Mouse (Mus musculus): ENCODE data around the gene Ints11. TPM values are rescaled to one million over a fixed set of nuclear protein-coding genes. Genes with fewer than 3 reads are reported as not detected.
A peak's percentile ranks its signal among the peaks of the same experiment; 100 is the strongest.

Ints11 gene
- polyA plus RNA-seq, 1 experiment from 2014 or later = 41.8 TPM

DNA sequence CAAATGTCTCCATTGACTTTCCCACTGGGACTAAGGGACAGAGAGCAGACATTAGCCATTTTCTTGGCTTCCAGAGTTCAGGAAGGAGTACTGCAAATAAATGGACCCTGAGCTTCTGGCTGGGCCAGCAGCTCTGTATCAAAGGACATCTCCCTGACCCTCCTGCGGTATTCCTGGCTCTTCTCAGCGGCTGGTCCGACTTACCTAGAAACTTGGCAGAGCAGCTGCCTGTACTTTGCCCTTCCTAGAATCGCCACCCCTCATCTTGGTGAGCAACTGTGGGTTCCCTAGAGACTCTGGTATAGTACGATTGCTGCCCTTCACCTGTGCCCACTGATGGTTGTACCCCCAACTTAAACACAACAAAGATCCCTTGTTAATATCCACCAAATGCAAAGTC lies 26.1 kb upstream of the Ints11 start:
- H3K9me3 ChIP-seq (replicated peaks; ENCODE audit: control insufficient read depth, low read length) = no peaks in the 10 kb centered on the region
- H3K9ac ChIP-seq (ENCODE audit: low read length) = no peak overlapping the region
- H3K4me2 ChIP-seq (ENCODE audit: low read depth, low read length) = no peak overlapping the region
- no peaks in the 10 kb centered on the region for H3K36me3 ChIP-seq (ENCODE audit: control insufficient read depth, insufficient read depth)
- peaks cover 3% of the 10 kb centered on the region; the same call in 1 of the 2 replicates for H3K27me3 ChIP-seq (ENCODE audit: control insufficient read depth, insufficient read depth, low read length)
- H3K4me3 ChIP-seq (ENCODE audit: low read length) = no peak overlapping the region
- no peak for ATAC-seq (replicated peaks; ENCODE audit: extremely low read depth, insufficient read depth, low FRiP score)
- no peak overlapping the region for H3K27ac ChIP-seq (ENCODE audit: low read length)
- H3K4me1 ChIP-seq (ENCODE audit: control insufficient read depth, insufficient read depth, low read length) = peaks cover 26% of the 10 kb centered on the region
- 89% methylated on average over 5 of the region's 5 CpGs for WGBS

DNA sequence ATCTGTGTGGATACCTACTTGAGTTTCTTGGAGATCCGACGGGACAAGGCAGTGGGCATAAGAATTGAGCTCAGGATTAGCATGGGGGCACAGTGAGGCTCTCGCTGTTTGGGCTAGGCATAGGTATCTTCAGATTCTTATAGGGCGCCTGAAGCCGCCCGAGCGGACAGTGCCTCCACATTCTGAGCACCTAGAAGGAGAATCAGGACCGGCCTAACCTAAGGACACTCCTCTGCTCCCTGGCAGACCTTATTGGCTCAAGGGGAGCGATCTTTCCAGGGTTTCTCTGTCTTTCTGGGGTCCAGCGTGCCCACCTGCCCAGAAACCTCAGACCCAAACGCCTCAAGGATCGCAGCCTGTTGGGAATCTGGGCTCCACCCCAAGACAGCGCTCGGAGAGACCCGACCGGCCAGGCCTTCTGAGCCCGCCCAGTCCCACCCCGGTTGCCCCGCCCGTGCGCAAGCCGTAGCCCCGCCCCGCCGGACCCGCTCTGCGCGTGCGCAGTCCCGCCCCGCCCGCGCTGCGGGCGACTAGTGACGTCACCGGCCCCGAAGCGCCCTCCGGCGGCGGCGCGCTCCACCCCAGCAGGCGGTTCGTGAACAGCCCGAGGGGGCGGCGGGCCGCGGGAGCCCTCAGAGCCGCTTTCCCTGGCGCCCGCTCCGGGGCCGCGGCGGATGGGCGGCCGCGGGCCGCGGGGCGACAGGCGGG lies 22.3 kb upstream of the Ints11 start, which contains the start of gene Dvl1:
Gene Dvl1 (plus strand): TSS at position 532 of the 708 bp plus-strand sequence.
- peak within 1 kb of the TSS; percentile 92 for H3K4me2 ChIP-seq (ENCODE audit: low read depth, low read length)
- H3K27ac ChIP-seq (ENCODE audit: low read length) = peak within 1 kb of the TSS; percentile 45; the same call in 1 of the 2 replicates
- no peaks in the 10 kb centered on the region for H3K36me3 ChIP-seq (ENCODE audit: control insufficient read depth, insufficient read depth)
- H3K9ac ChIP-seq (ENCODE audit: low read length) = peak within 1 kb of the TSS; percentile 91
- WGBS = 2% methylated on average over 62 of the region's 65 CpGs
- peak; percentile 92 for ATAC-seq (replicated peaks; ENCODE audit: extremely low read depth, insufficient read depth, low FRiP score)
- no peaks in the 10 kb centered on the region for H3K9me3 ChIP-seq (replicated peaks; ENCODE audit: control insufficient read depth, low read length)
- H3K4me1 ChIP-seq (ENCODE audit: control insufficient read depth, insufficient read depth, low read length) = peaks cover 25% of the 10 kb centered on the region
- no peaks in the 10 kb centered on the region for H3K27me3 ChIP-seq (ENCODE audit: control insufficient read depth, insufficient read depth, low read length)
- peak within 1 kb of the TSS; percentile 77 for H3K4me3 ChIP-seq (ENCODE audit: low read length)

DNA sequence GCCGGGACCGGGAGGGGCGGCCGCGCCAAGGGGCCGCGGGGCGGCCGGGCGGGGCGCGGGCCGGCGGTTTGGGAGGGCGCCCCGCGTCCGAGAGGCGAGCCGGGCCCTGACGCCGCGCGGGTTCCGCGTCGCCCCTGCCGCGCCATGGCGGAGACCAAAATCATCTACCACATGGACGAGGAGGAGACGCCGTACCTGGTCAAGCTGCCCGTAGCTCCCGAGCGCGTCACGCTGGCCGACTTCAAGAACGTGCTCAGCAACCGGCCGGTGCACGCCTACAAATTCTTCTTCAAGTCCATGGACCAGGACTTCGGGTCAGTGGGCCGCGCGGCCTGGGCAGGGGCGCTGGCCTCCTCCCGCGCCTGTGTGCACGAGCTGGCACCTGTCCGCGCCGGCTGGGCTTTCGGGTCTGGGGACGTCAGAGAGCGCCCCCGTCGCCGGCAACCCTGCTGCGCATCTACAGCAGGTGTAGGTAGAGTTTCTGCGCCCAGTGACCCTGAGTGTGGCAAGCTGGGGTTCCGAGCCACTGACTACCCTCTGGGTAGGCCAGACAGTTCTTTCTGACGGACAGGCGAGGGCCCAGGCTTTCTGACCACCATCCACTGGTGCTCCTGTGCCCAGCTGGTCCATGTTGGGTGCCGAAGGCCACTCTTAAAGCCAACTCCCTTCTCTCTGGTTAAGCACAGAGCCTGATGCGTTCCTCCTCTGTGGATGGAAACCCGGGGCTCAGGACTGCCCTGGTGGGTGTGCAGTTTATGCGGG lies 21.6 kb upstream of the Ints11 start:
- Histone ChIP-seq H3K4me1 (ENCODE audit: control insufficient read depth, insufficient read depth, low read length) (peaks cover 25% of the 10 kb centered on the region), H3K27me3 (ENCODE audit: control insufficient read depth, insufficient read depth, low read length) (no peaks in the 10 kb centered on the region), H3K4me3 (ENCODE audit: low read length) (peak overlapping the region; percentile 77), H3K27ac (ENCODE audit: low read length) (peak overlapping the region; percentile 45; the same call in 1 of the 2 replicates), H3K9me3 (replicated peaks; ENCODE audit: control insufficient read depth, low read length) (no peaks in the 10 kb centered on the region), H3K36me3 (ENCODE audit: control insufficient read depth, insufficient read depth) (no peaks in the 10 kb centered on the region), H3K4me2 (ENCODE audit: low read depth, low read length) (peak overlapping the region; percentile 92), H3K9ac (ENCODE audit: low read length) (peak overlapping the region; percentile 91)
- peak; percentile 51 for ATAC-seq (replicated peaks; ENCODE audit: extremely low read depth, insufficient read depth, low FRiP score)
- 2% methylated on average over 63 of the region's 69 CpGs for WGBS

DNA sequence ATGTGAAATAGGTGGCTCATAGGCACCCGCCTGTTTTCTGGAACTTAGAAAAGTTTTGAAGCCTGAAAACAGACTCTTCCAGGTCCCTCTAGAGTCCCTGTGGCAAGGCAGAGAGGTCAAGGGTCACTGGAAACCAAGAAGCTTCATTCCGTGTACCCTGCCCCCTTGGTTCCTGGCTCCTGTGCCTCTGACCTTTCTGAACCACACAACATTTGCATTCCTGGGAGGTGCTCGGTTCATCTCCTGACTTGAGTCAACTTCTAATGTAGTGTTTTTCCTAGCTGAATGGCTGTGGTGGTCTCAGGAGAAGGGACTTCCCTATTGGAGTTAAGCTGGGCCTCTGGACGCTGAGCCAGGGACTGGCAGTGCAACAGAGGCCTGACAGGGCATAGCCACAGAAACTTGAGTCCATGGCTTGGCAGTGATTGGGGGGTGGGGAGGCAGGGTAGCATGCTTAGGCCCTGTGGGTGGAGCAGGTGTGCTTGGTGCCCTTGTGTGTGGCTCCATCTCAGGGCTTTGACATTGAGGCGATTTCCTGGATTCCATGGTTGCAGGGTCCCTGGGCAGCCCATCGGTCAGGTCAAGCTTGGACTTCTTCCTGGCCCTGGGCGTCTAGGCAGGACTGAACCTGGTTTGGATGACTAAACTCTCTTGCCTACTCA lies 20.8 kb upstream of the Ints11 start:
- Histone ChIP-seq H3K27ac (ENCODE audit: low read length) (no peak overlapping the region), H3K4me2 (ENCODE audit: low read depth, low read length) (peak overlapping the region; percentile 92), H3K36me3 (ENCODE audit: control insufficient read depth, insufficient read depth) (no peaks in the 10 kb centered on the region), H3K4me3 (ENCODE audit: low read length) (peak overlapping the region; percentile 77), H3K9ac (ENCODE audit: low read length) (peak overlapping the region; percentile 91), H3K9me3 (replicated peaks; ENCODE audit: control insufficient read depth, low read length) (no peaks in the 10 kb centered on the region), H3K4me1 (ENCODE audit: control insufficient read depth, insufficient read depth, low read length) (peaks cover 25% of the 10 kb centered on the region), H3K27me3 (ENCODE audit: control insufficient read depth, insufficient read depth, low read length) (no peaks in the 10 kb centered on the region)
- 67% methylated on average over 7 of the region's 7 CpGs for whole genome bisulfite sequencing
- ATAC-seq (replicated peaks; ENCODE audit: extremely low read depth, insufficient read depth, low FRiP score) = no peak

DNA sequence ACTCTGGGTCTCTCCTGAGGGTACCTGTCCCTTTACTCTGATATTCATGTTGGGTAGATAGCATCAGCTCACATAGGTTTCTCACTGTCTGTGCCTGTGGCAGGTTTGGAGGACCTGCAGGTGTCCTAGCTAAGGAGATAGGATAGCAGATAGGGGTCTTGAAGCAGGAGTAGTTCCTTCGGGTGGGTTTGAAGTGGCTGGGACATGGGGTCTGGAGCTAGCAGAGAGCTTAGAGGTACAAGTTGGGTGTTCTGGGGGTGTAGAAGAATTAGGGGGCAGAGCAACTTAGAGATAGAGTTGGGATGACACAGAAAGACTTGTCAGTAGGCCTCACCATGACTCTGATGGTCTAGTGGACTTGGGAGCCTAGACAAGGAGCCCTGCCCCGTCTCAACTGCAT lies 20.0 kb upstream of the Ints11 start:
- no peak for ATAC-seq (replicated peaks; ENCODE audit: extremely low read depth, insufficient read depth, low FRiP score)
- Histone ChIP-seq H3K36me3 (ENCODE audit: control insufficient read depth, insufficient read depth) (0 out of 2 replicates have a peak, but pooled peaks cover 1% of the 10 kb centered on the region), H3K4me1 (ENCODE audit: control insufficient read depth, insufficient read depth, low read length) (peaks cover 25% of the 10 kb centered on the region), H3K27me3 (ENCODE audit: control insufficient read depth, insufficient read depth, low read length) (no peaks in the 10 kb centered on the region), H3K9ac (ENCODE audit: low read length) (no peak overlapping the region), H3K4me2 (ENCODE audit: low read depth, low read length) (no peak overlapping the region), H3K4me3 (ENCODE audit: low read length) (no peak overlapping the region), H3K9me3 (replicated peaks; ENCODE audit: control insufficient read depth, low read length) (no peaks in the 10 kb centered on the region), H3K27ac (ENCODE audit: low read length) (no peak overlapping the region)
- WGBS = 78% methylated on average over 2 of the region's 2 CpGs

DNA sequence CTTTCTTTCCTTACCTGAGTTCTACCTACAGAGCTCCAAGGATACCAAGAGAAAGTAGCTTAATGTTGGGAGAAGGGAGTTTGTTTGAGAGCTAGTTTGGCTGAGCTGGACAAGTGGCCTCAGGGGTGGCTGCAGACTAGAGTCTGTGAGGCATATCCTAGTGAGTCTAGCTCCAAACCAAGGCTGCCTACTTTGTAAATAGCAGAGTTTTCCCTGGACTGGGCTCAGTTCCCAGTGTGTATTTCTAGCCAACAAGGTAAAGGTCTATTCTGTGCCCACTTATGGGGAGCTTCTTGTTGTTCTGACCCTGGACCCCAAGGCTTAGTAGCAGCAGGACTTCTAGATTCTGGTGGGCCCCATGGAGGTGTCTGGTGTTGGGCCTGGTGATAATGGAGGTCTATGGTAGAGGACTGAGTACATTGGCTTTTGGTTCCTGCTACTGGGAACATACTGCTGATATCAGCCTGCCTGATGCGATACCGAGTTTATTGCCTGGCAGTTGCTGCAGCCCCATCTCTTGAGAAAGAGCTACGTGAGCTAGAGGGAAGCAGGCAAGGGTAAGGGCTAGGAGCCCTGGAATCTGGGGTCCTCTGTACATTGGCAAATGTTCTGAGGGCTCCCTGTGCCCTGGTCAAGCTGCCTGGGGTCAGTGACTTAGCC lies 19.4 kb upstream of the Ints11 start:
- H3K27ac ChIP-seq (ENCODE audit: low read length) = no peak overlapping the region
- peaks cover 25% of the 10 kb centered on the region for H3K4me1 ChIP-seq (ENCODE audit: control insufficient read depth, insufficient read depth, low read length)
- no peaks in the 10 kb centered on the region for H3K27me3 ChIP-seq (ENCODE audit: control insufficient read depth, insufficient read depth, low read length)
- H3K4me3 ChIP-seq (ENCODE audit: low read length) = no peak overlapping the region
- no peak overlapping the region for H3K4me2 ChIP-seq (ENCODE audit: low read depth, low read length)
- H3K36me3 ChIP-seq (ENCODE audit: control insufficient read depth, insufficient read depth) = 0 out of 2 replicates have a peak, but pooled peaks cover 7% of the 10 kb centered on the region
- 92% methylated on average over 3 of the region's 3 CpGs for WGBS
- no peaks in the 10 kb centered on the region for H3K9me3 ChIP-seq (replicated peaks; ENCODE audit: control insufficient read depth, low read length)
- H3K9ac ChIP-seq (ENCODE audit: low read length) = no peak overlapping the region
- ATAC-seq (replicated peaks; ENCODE audit: extremely low read depth, insufficient read depth, low FRiP score) = no peak

DNA sequence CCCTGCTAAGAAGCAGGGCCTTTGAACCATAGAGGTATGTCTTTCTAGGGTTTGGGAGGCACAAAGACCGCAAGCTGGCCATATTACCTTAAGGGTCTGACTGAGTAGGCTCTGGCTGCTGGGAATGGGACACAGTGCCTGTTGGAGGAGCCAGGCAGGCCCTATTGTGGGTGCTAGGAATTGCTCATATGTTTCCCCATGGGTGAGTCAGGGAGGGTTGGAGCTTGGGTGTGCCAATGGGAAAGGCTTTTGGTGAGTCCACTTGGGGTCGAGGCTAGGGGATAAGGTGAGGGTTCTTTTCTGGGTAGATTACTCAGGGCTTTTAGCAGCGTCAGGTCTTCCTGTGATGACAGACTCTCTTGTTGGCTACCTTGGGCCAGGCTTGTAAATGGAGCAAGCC lies 18.0 kb upstream of the Ints11 start:
- H3K36me3 ChIP-seq (ENCODE audit: control insufficient read depth, insufficient read depth) = peaks cover 16% of the 10 kb centered on the region
- peaks cover 25% of the 10 kb centered on the region for H3K4me1 ChIP-seq (ENCODE audit: control insufficient read depth, insufficient read depth, low read length)
- no peak for ATAC-seq (replicated peaks; ENCODE audit: extremely low read depth, insufficient read depth, low FRiP score)
- no peak overlapping the region for H3K4me2 ChIP-seq (ENCODE audit: low read depth, low read length)
- H3K27ac ChIP-seq (ENCODE audit: low read length) = no peak overlapping the region
- 79% methylated on average over 3 of the region's 3 CpGs for WGBS
- H3K9ac ChIP-seq (ENCODE audit: low read length) = no peak overlapping the region
- H3K4me3 ChIP-seq (ENCODE audit: low read length) = no peak overlapping the region
- H3K9me3 ChIP-seq (replicated peaks; ENCODE audit: control insufficient read depth, low read length) = no peaks in the 10 kb centered on the region
- no peaks in the 10 kb centered on the region for H3K27me3 ChIP-seq (ENCODE audit: control insufficient read depth, insufficient read depth, low read length)

DNA sequence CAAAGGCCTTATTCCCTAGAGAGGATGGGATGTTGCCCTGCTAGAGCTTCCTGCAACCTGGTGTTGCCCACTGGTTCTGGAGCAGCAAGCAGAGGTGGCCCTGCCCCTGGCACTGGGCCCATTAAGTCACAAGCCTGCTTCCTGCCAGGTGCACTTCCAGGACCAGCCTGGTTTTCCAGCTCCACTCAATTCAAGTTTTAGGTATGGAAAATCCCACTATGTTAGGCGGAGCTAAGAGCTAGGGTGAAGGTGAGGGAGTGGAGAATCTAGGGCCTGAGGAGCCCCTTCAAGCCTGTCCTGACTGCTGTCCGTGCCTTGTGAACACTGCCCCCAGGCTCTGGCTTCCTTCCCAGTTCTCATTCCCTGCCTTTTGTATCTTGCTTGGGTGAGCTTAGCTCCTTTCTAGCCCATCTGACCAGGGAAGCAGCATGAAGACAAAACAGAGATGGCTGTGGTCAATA lies 17.4 kb upstream of the Ints11 start:
- Histone ChIP-seq H3K27ac (ENCODE audit: low read length) (no peak overlapping the region), H3K27me3 (ENCODE audit: control insufficient read depth, insufficient read depth, low read length) (no peaks in the 10 kb centered on the region), H3K4me3 (ENCODE audit: low read length) (no peak overlapping the region), H3K4me1 (ENCODE audit: control insufficient read depth, insufficient read depth, low read length) (peaks cover 21% of the 10 kb centered on the region), H3K9ac (ENCODE audit: low read length) (no peak overlapping the region), H3K9me3 (replicated peaks; ENCODE audit: control insufficient read depth, low read length) (no peaks in the 10 kb centered on the region), H3K4me2 (ENCODE audit: low read depth, low read length) (no peak overlapping the region), H3K36me3 (ENCODE audit: control insufficient read depth, insufficient read depth) (peaks cover 18% of the 10 kb centered on the region)
- WGBS = 73% methylated on average over 2 of the region's 2 CpGs
- no peak for ATAC-seq (replicated peaks; ENCODE audit: extremely low read depth, insufficient read depth, low FRiP score)
